Mouse (Mus musculus) adrenal gland, postnatal 0 days (tissue): ENCODE measurements around the gene Slc2a1. TPM values are rescaled to one million over a fixed set of nuclear protein-coding genes. Genes with fewer than 3 reads are reported as not detected.

Experiments
- microRNA-seq: library from miRNA; unstranded; fragments of <30 nt; microRNA quantifications from one replicate; pipeline ENCODE4, GENCODE M21; 2016; ENCODE audit warnings: borderline replicate concordance; ENCODE audit not compliant: insufficient number of aligned reads
- polyA plus RNA-seq: library from polyadenylated mRNA; unstranded; fragments of >200 nt; fragmentation: Nextera tagmentation; extraction: Ambion mirVana; gene quantifications from 2 replicates; pipeline ENCODE4 v1.2.1, GENCODE M21; 2015

The Slc2a1 gene
- 11.3 and 16.9 TPM in 2 replicates for polyA plus RNA-seq

DNA sequence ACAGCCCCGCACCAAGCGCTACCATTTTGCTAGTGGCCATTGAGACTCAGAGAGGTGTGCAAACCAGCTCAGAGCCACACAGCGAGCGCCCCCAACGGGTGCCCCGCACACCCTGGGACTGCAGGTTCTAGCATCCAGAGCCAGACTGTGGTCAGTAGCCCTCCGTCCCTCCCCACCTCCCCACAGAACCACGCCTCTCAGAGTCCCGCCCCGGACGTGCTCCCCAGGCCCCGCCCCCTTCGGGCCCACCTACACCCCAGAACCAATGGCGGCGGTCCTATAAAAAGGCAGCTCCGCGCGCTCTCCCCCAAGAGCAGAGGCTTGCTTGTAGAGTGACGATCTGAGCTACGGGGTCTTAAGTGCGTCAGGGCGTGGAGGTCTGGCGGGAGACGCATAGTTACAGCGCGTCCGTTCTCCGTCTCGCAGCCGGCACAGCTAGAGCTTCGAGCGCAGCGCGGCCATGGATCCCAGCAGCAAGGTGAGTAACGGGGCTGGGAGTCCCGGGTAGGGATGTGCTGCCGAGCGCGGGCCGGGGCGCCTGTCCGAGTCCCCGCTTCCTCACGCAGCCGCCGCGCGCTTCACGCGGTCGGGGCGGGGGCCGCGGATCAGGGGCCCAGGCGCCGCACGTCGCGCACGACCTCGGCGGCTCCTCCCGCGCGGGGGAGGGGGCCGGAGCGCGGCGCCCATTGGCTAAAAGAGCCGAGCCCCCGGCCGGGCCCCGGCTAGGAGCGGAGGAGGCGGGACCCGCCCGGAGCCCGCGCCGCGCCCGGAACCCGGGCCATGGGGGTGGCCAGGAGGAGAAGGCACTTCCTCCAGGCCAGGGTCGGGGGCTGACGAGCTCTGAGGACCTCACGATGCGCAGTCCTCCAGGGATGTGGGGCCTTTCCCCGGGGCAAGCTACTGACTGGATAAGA is at the start of gene Slc2a1:
Gene Slc2a1 (plus strand): TSS at position 217 of the 914 bp plus-strand sequence.

DNA sequence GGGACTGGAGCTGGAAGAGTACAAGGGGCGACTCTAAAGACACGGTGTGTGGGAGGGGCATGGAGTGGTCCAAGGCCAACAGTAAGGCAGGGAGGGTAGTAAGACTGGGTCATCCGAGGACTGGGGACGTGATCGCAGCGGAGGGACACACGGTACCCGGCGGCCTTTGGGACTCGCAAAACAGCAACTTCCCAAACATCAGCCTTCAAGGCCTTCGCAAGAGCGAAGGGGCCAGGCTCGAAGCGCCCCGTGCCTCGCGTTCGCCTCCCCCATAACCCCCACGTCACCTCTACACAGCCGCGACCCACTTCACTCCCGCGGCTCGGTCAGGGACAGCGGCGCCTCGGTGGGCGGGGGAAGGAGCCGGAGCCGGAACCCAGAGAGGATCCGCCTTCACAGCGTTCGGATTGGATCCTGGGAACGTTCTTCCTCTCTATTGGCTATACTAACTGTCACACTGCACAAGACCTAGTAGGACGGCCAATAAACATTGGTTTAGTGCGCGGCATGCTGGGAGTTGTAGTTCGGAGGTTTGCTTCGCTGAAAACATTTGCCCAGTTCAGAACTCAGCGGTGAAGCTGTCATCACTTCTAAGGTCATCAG is 65.4 kb downstream of the Slc2a1 start, which contains the start of gene Zfp691:
Gene Zfp691 (minus strand): TSS at position 345 of the 603 bp plus-strand sequence.

Small RNA genes within 50 kb of the gene (microRNA-seq; reads per million reads assigned to microRNA genes)
- not detected for gene Mir1957a

Other genes with a start within 250 kb of the Slc2a1 start
- gene Olfr1331, start 244.1 kb upstream of the Slc2a1 start, polyA plus RNA-seq, result not detected in 2 replicates
- gene Olfr1330, start 220.1 kb upstream of the Slc2a1 start, polyA plus RNA-seq, result not detected in 2 replicates
- gene Olfr1329, start 191.2 kb upstream of the Slc2a1 start, polyA plus RNA-seq, result not detected in 2 replicates
- gene Olfr1328, start 170.1 kb upstream of the Slc2a1 start, polyA plus RNA-seq, result not detected in 2 replicates
- not detected in 2 replicates for gene Lao1, start 147.1 kb upstream of the Slc2a1 start, polyA plus RNA-seq
- 4.9 and 6.4 TPM in 2 replicates for gene Zfp691, start 65.5 kb downstream of the Slc2a1 start, polyA plus RNA-seq
- 5.5 and 11.7 TPM in 2 replicates for gene Ermap, start 81.3 kb downstream of the Slc2a1 start, polyA plus RNA-seq
- gene Svbp, start 86.6 kb downstream of the Slc2a1 start, polyA plus RNA-seq, result 120 and 153 TPM in 2 replicates
- gene Tmem269, start 109.5 kb downstream of the Slc2a1 start, polyA plus RNA-seq, result 0.11 and 0.36 TPM in 2 replicates
- gene AU022252, start 124.0 kb downstream of the Slc2a1 start, polyA plus RNA-seq, result 23.8 and 31.5 TPM in 2 replicates
- 30.4 and 39.4 TPM in 2 replicates for gene P3h1, start 124.2 kb downstream of the Slc2a1 start, polyA plus RNA-seq
- gene Cldn19, start 146.7 kb downstream of the Slc2a1 start, polyA plus RNA-seq, result 0.61 TPM in 1 of 2 replicates, not detected in the other
- gene Ybx1, start 185.9 kb downstream of the Slc2a1 start, polyA plus RNA-seq, result 450 and 484 TPM in 2 replicates
- 77.7 and 110 TPM in 2 replicates for gene Ppih, start 211.8 kb downstream of the Slc2a1 start, polyA plus RNA-seq